Mouse (Mus musculus) kidney, embryonic 16.5 days (tissue): ENCODE results near the gene Dtd1. TPM values are rescaled to one million over a fixed set of nuclear protein-coding genes. Genes with fewer than 3 reads are reported as not detected.

Source experiments
- ATAC-seq: fragments of 200-750 bp; cut with Nextera tagmentation; 2 replicates; pipeline ENCODE4 v1.8.0; 2017; ENCODE audit warnings: moderate TSS enrichment; ENCODE audit not compliant: low FRiP score, low TSS enrichment
- H3K27ac ChIP-seq: fragments of 300-500 bp; sonication (generic); 2 replicates; pipeline ENCODE4 v1.5.1; 2014; ENCODE audit warnings: low read length
- H3K27me3 ChIP-seq: fragments of 300-500 bp; sonication (generic); 2 replicates; pipeline ENCODE4 v1.6.1; 2014; ENCODE audit warnings: low read length, control low read depth, mixed read lengths; ENCODE audit not compliant: insufficient read depth
- H3K36me3 ChIP-seq: fragments of 300-500 bp; sonication (generic); 2 replicates; pipeline ENCODE4 v1.6.1; 2014; ENCODE audit warnings: low read length, control low read depth, mixed read lengths; ENCODE audit not compliant: insufficient read depth
- H3K4me1 ChIP-seq: fragments of 300-500 bp; sonication (generic); 2 replicates; pipeline ENCODE4 v1.6.1; 2014; ENCODE audit warnings: low read length, control low read depth, mixed read lengths; ENCODE audit not compliant: insufficient read depth
- H3K4me2 ChIP-seq: fragments of 300-500 bp; sonication (generic); replicated peaks from 2 replicates; pipeline ENCODE4 v1.6.1; 2014; ENCODE audit warnings: low read depth, low read length
- H3K4me3 ChIP-seq: fragments of 300-500 bp; sonication (generic); 2 replicates; pipeline ENCODE4 v1.5.1; 2014; ENCODE audit warnings: mild to moderate bottlenecking, low read length
- H3K9ac ChIP-seq: fragments of 300-500 bp; sonication (generic); replicated peaks from 2 replicates; pipeline ENCODE4 v1.6.1; 2014; ENCODE audit warnings: low read length
- H3K9me3 ChIP-seq: fragments of 300-500 bp; sonication (generic); 2 replicates; pipeline ENCODE4 v1.6.1; 2016; ENCODE audit warnings: low read length, control low read depth
- WGBS: fragments of 180-500 bp; shearing (Covaris S2); extraction: QIAGEN DNeasy Blood & Tissue Kit; methylation state at CpG from one replicate; pipeline ENCODE4 v1.1.7; 2014; 5-methylcytosine and 5-hydroxymethylcytosine counted together
- polyA plus RNA-seq: library from polyadenylated mRNA; unstranded; fragments of >200 nt; fragmentation: Nextera tagmentation; extraction: Ambion mirVana; gene quantifications from 2 replicates; pipeline ENCODE4 v1.2.1, GENCODE M21; 2015

The Dtd1 gene
- polyA plus RNA-seq, 1 experiment from 2014 or later, result 47.0 TPM

DNA sequence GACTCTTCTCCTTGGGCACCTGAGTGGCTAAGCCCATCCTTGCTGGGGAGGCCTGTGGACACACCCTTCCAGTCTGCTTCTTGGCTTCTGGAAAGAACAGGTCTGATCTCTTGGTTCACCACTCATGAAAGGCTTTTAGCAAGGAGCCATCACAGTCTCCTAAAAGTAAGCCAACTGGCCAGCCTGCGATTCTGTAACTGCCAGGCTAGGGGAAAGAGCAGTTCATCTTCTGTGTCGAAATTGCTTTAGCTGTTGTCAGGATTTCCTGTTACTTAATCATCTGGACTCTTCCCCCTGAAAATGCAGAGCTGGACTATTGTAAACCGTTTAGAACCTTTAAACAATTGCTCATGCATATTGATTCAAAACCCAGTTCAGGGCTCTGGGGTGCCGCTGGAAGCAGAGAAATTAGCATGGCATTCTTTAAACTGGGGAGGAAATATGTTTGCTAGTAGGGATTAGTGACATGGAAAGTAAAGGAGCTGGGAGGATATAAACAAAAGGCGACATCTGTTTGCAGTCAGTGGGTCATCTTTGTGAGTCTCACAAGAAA, 120.8 kb downstream of the Dtd1 start:
- no peak overlapping the region for H3K9ac ChIP-seq
- no peaks in the 10 kb centered on the region for H3K36me3 ChIP-seq
- no peaks in the 10 kb centered on the region for H3K27me3 ChIP-seq
- 43% methylated on average over 5 of the region's 5 CpGs for WGBS
- H3K27ac ChIP-seq, result no peak overlapping the region
- H3K9me3 ChIP-seq, result no peaks in the 10 kb centered on the region
- no peak overlapping the region for H3K4me2 ChIP-seq
- no peaks in the 10 kb centered on the region for H3K4me1 ChIP-seq
- no peak overlapping the region for H3K4me3 ChIP-seq
- no peak for ATAC-seq

GRCm38 (mm10) chr2:144724679-144725078, 125.0 kb downstream of the Dtd1 start:
- 95% methylated on average over 1 of the region's 1 CpGs for WGBS
- H3K9ac ChIP-seq, result no peak overlapping the region

DNA sequence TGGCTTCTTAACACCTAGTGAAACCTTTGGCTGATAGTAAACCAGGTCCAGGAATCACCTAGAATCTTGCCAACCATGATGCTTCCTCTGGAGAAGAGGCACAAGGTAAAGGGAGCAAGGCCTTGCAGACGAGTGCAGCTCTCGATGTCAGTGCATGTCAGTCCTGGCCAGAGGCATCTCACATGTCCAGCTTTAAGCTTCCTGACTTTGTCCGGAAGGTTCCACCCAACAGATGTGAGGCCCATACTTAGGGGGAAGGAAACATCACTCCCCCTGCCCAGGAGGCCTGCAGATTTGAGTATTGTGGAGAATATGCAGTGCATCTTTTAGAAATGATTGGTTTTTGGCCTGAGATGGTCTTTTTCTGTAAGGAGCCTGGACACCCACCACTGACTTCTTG, 127.4 kb downstream of the Dtd1 start:
- Histone ChIP-seq H3K4me1 (no peaks in the 10 kb centered on the region), H3K27ac (no peak overlapping the region), H3K4me3 (no peak overlapping the region), H3K9ac (no peak overlapping the region), H3K9me3 (no peaks in the 10 kb centered on the region), H3K27me3 (no peaks in the 10 kb centered on the region), H3K36me3 (no peaks in the 10 kb centered on the region), H3K4me2 (no peak overlapping the region)
- 87% methylated on average over 3 of the region's 3 CpGs for WGBS
- no peak for ATAC-seq

More at GRCm38 (mm10) chr2:144724679-144725078, 125.0 kb downstream of the Dtd1 start:
- Histone ChIP-seq H3K36me3 (no peaks in the 10 kb centered on the region), H3K27me3 (no peaks in the 10 kb centered on the region), H3K9me3 (no peaks in the 10 kb centered on the region), H3K4me1 (no peaks in the 10 kb centered on the region), H3K4me3 (no peak overlapping the region), H3K27ac (no peak overlapping the region), H3K4me2 (no peak overlapping the region)
- peak; percentile 70; the same call in 1 of the 2 replicates for ATAC-seq

GRCm38 (mm10) chr2:144729776-144730175, 130.1 kb downstream of the Dtd1 start:
- no peaks in the 10 kb centered on the region for H3K9me3 ChIP-seq
- no peaks in the 10 kb centered on the region for H3K36me3 ChIP-seq
- no peak overlapping the region for H3K9ac ChIP-seq
- ATAC-seq, result no peak
- no peaks in the 10 kb centered on the region for H3K27me3 ChIP-seq
- WGBS, result 93% methylated on average over 2 of the region's 2 CpGs
- H3K4me1 ChIP-seq, result no peaks in the 10 kb centered on the region
- no peak overlapping the region for H3K4me2 ChIP-seq
- H3K4me3 ChIP-seq, result no peak overlapping the region
- H3K27ac ChIP-seq, result no peak overlapping the region

GRCm38 (mm10) chr2:144738161-144738560, 138.5 kb downstream of the Dtd1 start:
- 55% methylated on average over 5 of the region's 5 CpGs for WGBS
- ATAC-seq, result no peak
- no peaks in the 10 kb centered on the region for H3K27me3 ChIP-seq
- no peaks in the 10 kb centered on the region for H3K36me3 ChIP-seq
- no peak overlapping the region for H3K9ac ChIP-seq
- peaks cover 5% of the 10 kb centered on the region; the same call in 1 of the 2 replicates for H3K4me1 ChIP-seq
- no peak overlapping the region for H3K27ac ChIP-seq
- no peak overlapping the region for H3K4me2 ChIP-seq
- H3K4me3 ChIP-seq, result no peak overlapping the region
- H3K9me3 ChIP-seq, result no peaks in the 10 kb centered on the region

- H3K36me3 ChIP-seq, result no peaks in the 10 kb centered on the region
- H3K9me3 ChIP-seq, result no peaks in the 10 kb centered on the region
- ATAC-seq, result no peak
- peaks cover 5% of the 10 kb centered on the region; the same call in 1 of the 2 replicates for H3K4me1 ChIP-seq
- H3K9ac ChIP-seq, result no peak overlapping the region
- H3K27ac ChIP-seq, result no peak overlapping the region
- 84% methylated on average over 5 of the region's 5 CpGs for whole genome bisulfite sequencing
- no peak overlapping the region for H3K4me3 ChIP-seq
- no peaks in the 10 kb centered on the region for H3K27me3 ChIP-seq
- no peak overlapping the region for H3K4me2 ChIP-seq
These were observed 138.9 kb downstream of the Dtd1 start for GRCm38 (mm10) chr2:144738576-144738975.

DNA sequence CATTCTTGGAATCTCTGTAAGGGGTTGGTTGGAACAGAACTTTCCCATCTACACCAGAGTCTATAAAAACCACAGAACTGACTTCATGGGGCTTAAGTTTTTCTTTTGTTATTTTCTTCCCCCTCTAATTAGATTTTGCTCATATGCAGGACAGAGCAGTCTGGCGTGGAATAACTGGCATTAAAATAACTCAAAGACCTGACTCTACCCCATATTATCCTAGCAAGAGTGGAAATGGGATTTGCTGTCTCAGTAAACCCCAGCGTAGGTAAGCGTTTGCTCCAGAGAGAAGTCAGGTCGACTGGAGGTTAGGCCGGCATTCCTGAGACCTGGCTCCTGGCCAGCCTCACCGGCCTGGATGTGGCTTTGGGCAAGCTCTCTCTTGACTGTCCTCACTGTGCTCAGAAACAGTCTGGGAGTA, 140.9 kb downstream of the Dtd1 start:
- no peaks in the 10 kb centered on the region for H3K9me3 ChIP-seq
- H3K36me3 ChIP-seq, result no peaks in the 10 kb centered on the region
- H3K27me3 ChIP-seq, result no peaks in the 10 kb centered on the region
- no peak for ATAC-seq
- H3K27ac ChIP-seq, result no peak overlapping the region
- H3K4me1 ChIP-seq, result peaks cover 5% of the 10 kb centered on the region; the same call in 1 of the 2 replicates
- no peak overlapping the region for H3K4me2 ChIP-seq
- WGBS, result 52% methylated on average over 6 of the region's 6 CpGs
- no peak overlapping the region for H3K9ac ChIP-seq
- H3K4me3 ChIP-seq, result no peak overlapping the region

GRCm38 (mm10) chr2:144741973-144742372, 142.3 kb downstream of the Dtd1 start:
- Histone ChIP-seq H3K27me3 (no peaks in the 10 kb centered on the region), H3K27ac (no peak overlapping the region), H3K4me3 (no peak overlapping the region), H3K4me2 (no peak overlapping the region), H3K9ac (no peak overlapping the region), H3K4me1 (peaks cover 5% of the 10 kb centered on the region; the same call in 1 of the 2 replicates), H3K9me3 (no peaks in the 10 kb centered on the region), H3K36me3 (no peaks in the 10 kb centered on the region)
- 0 out of 2 replicates have a peak, but pooled peaks have one; percentile 18 for ATAC-seq
- 89% methylated on average over 10 of the region's 10 CpGs for WGBS

DNA sequence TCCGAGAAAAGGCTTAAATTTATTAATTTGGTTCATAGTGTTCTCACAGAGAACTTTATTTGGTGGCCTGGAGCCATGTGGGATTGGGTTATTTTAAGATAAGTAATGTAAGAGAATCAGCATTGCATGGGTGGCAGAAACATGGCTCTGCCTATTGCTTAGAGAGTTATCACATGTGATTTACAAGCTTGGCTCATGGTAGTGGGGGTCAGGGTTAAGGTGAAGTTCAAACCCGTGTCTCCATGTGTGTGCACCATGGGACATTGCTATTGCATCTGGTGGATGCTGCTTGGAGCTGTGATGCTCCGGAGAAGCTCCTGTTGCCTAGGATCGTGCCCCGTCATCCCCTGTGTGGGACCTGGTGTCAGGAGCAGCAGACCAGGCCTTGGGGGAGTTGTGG, 143.6 kb downstream of the Dtd1 start:
- no peak overlapping the region for H3K9ac ChIP-seq
- no peaks in the 10 kb centered on the region for H3K27me3 ChIP-seq
- no peaks in the 10 kb centered on the region for H3K36me3 ChIP-seq
- H3K4me3 ChIP-seq, result no peak overlapping the region
- peaks cover 5% of the 10 kb centered on the region; the same call in 1 of the 2 replicates for H3K4me1 ChIP-seq
- no peak overlapping the region for H3K27ac ChIP-seq
- H3K4me2 ChIP-seq, result no peak overlapping the region
- ATAC-seq, result no peak
- no peaks in the 10 kb centered on the region for H3K9me3 ChIP-seq
- 59% methylated on average over 5 of the region's 5 CpGs for WGBS

DNA sequence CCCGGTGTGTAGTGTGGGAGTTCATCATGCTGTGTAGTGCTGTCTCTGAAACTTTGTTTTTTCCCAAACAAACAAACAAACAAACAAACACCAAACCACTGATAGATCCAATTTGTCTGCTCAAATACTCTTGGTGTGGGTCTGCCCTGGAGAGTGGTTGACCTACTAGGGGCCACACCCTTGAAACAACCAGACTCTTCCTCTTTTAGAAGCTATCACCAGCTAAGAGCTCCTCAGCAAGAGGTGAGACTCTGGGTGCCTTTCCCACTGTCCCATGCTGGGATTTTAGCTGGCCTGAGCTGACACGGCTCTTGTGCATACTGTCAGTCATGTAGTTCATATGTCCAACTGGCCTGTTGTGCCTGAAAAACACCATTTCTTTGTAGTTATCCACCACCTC, 145.6 kb downstream of the Dtd1 start:
- no peak overlapping the region for H3K9ac ChIP-seq
- WGBS, result 92% methylated on average over 2 of the region's 2 CpGs
- no peaks in the 10 kb centered on the region for H3K9me3 ChIP-seq
- no peak overlapping the region for H3K4me3 ChIP-seq
- H3K4me1 ChIP-seq, result peaks cover 5% of the 10 kb centered on the region; the same call in 1 of the 2 replicates
- H3K36me3 ChIP-seq, result no peaks in the 10 kb centered on the region
- H3K4me2 ChIP-seq, result no peak overlapping the region
- H3K27me3 ChIP-seq, result no peaks in the 10 kb centered on the region
- no peak for ATAC-seq
- no peak overlapping the region for H3K27ac ChIP-seq
